Mouse (Mus musculus): ENCODE data around the gene Plcg2. TPM values are rescaled to one million over a fixed set of nuclear protein-coding genes. Genes with fewer than 3 reads are reported as not detected.
A peak's percentile ranks its signal among the peaks of the same experiment; 100 is the strongest.

Gene Plcg2
- 3.1 and 3.4 TPM in 2 replicates for polyA plus RNA-seq (2014; fragmentation: Nextera tagmentation; extraction: Ambion mirVana)

- DNase-seq (ENCODE audit: low spot score): peak; percentile 50
Measured at GRCm38 (mm10) chr8:117498179-117498914, at the start of gene Plcg2. Gene Plcg2 (plus strand): TSS chr8:117498291.

GRCm38 (mm10) chr8:117451072-117451471 is 47.0 kb upstream of the Plcg2 start:
- no peak overlapping the region for H3K4me3 ChIP-seq (ENCODE audit: low read depth, low read length)
- H3K27ac ChIP-seq (ENCODE audit: low read depth, low read length): no peak overlapping the region
- H3K9me3 ChIP-seq (ENCODE audit: control insufficient read depth, low read length): no peaks in the 10 kb centered on the region
- ATAC-seq (ENCODE audit: insufficient read depth, low FRiP score, low TSS enrichment) (no peak), DNase-seq (ENCODE audit: low spot score) (no peak)
- H3K36me3 ChIP-seq (ENCODE audit: control insufficient read depth, insufficient read depth, low read length): peaks cover 10% of the 10 kb centered on the region
- peaks cover 4% of the 10 kb centered on the region; the same call in 1 of the 2 replicates for H3K4me1 ChIP-seq (ENCODE audit: control insufficient read depth, insufficient read depth, low read length)
- no peak overlapping the region for H3K9ac ChIP-seq (ENCODE audit: low read length)
- no peak overlapping the region for H3K4me2 ChIP-seq (ENCODE audit: low read depth)
- H3K27me3 ChIP-seq (ENCODE audit: control insufficient read depth, insufficient read depth, low read length): no peaks in the 10 kb centered on the region
- WGBS: 75% methylated on average over 9 of the region's 9 CpGs

More at GRCm38 (mm10) chr8:117498179-117498914, at the start of gene Plcg2:
- no peaks in the 10 kb centered on the region for H3K36me3 ChIP-seq (ENCODE audit: control insufficient read depth, insufficient read depth, low read length)
- H3K9me3 ChIP-seq (ENCODE audit: control insufficient read depth, low read length): no peaks in the 10 kb centered on the region
- H3K27ac ChIP-seq (ENCODE audit: low read depth, low read length): no peak within 1 kb of the TSS
- H3K27me3 ChIP-seq (ENCODE audit: control insufficient read depth, insufficient read depth, low read length): peaks cover 15% of the 10 kb centered on the region
- ATAC-seq (ENCODE audit: insufficient read depth, low FRiP score, low TSS enrichment): peak; percentile 38; the same call in 1 of the 2 replicates
- peak within 1 kb of the TSS; percentile 37 for H3K9ac ChIP-seq (ENCODE audit: low read length)
- H3K4me3 ChIP-seq (ENCODE audit: low read depth, low read length): peak within 1 kb of the TSS; percentile 48
- WGBS: under 1% methylated on average over 58 of the region's 62 CpGs
- H3K4me1 ChIP-seq (ENCODE audit: control insufficient read depth, insufficient read depth, low read length): no peaks in the 10 kb centered on the region
- H3K4me2 ChIP-seq (ENCODE audit: low read depth): peak within 1 kb of the TSS; percentile 100

- Histone ChIP-seq H3K36me3 (ENCODE audit: control insufficient read depth, insufficient read depth, low read length) (peaks cover 7% of the 10 kb centered on the region), H3K27me3 (ENCODE audit: control insufficient read depth, insufficient read depth, low read length) (no peaks in the 10 kb centered on the region), H3K4me3 (ENCODE audit: low read depth, low read length) (no peak overlapping the region), H3K9ac (ENCODE audit: low read length) (no peak overlapping the region), H3K27ac (ENCODE audit: low read depth, low read length) (no peak overlapping the region), H3K4me2 (ENCODE audit: low read depth) (no peak overlapping the region), H3K4me1 (ENCODE audit: control insufficient read depth, insufficient read depth, low read length) (peaks cover 4% of the 10 kb centered on the region; the same call in 1 of the 2 replicates), H3K9me3 (ENCODE audit: control insufficient read depth, low read length) (no peaks in the 10 kb centered on the region)
- ATAC-seq (ENCODE audit: insufficient read depth, low FRiP score, low TSS enrichment) (no peak), DNase-seq (ENCODE audit: low spot score) (no peak)
- whole genome bisulfite sequencing: 92% methylated on average over 6 of the region's 6 CpGs
Measured at GRCm38 (mm10) chr8:117453974-117454373, 44.1 kb upstream of the Plcg2 start.

GRCm38 (mm10) chr8:117454516-117455116 is 43.5 kb upstream of the Plcg2 start:
- 92% methylated on average over 14 of the region's 14 CpGs for WGBS
- Histone ChIP-seq H3K4me2 (ENCODE audit: low read depth) (no peak overlapping the region), H3K4me1 (ENCODE audit: control insufficient read depth, insufficient read depth, low read length) (peaks cover 4% of the 10 kb centered on the region; the same call in 1 of the 2 replicates), H3K9ac (ENCODE audit: low read length) (no peak overlapping the region), H3K4me3 (ENCODE audit: low read depth, low read length) (no peak overlapping the region), H3K9me3 (ENCODE audit: control insufficient read depth, low read length) (no peaks in the 10 kb centered on the region), H3K27me3 (ENCODE audit: control insufficient read depth, insufficient read depth, low read length) (no peaks in the 10 kb centered on the region), H3K27ac (ENCODE audit: low read depth, low read length) (no peak overlapping the region), H3K36me3 (ENCODE audit: control insufficient read depth, insufficient read depth, low read length) (peaks cover 6% of the 10 kb centered on the region)
- ATAC-seq (ENCODE audit: insufficient read depth, low FRiP score, low TSS enrichment): no peak
- DNase-seq (ENCODE audit: low spot score): no peak

- ATAC-seq (ENCODE audit: insufficient read depth, low FRiP score, low TSS enrichment): no peak
- peaks cover 6% of the 10 kb centered on the region for H3K36me3 ChIP-seq (ENCODE audit: control insufficient read depth, insufficient read depth, low read length)
- H3K4me1 ChIP-seq (ENCODE audit: control insufficient read depth, insufficient read depth, low read length): no peaks in the 10 kb centered on the region; the same call in 1 of the 2 replicates
- WGBS: 90% methylated on average over 6 of the region's 6 CpGs
- H3K4me2 ChIP-seq (ENCODE audit: low read depth): no peak overlapping the region
- no peak overlapping the region for H3K9ac ChIP-seq (ENCODE audit: low read length)
- no peaks in the 10 kb centered on the region for H3K9me3 ChIP-seq (ENCODE audit: control insufficient read depth, low read length)
- H3K4me3 ChIP-seq (ENCODE audit: low read depth, low read length): no peak overlapping the region
- no peak overlapping the region for H3K27ac ChIP-seq (ENCODE audit: low read depth, low read length)
- no peak for DNase-seq (ENCODE audit: low spot score)
- H3K27me3 ChIP-seq (ENCODE audit: control insufficient read depth, insufficient read depth, low read length): no peaks in the 10 kb centered on the region
Measured at GRCm38 (mm10) chr8:117455701-117456100, 42.4 kb upstream of the Plcg2 start.

- no peak for ATAC-seq (ENCODE audit: insufficient read depth, low FRiP score, low TSS enrichment)
- H3K9ac ChIP-seq (ENCODE audit: low read length): no peak overlapping the region
- 60% methylated on average over 3 of the region's 5 CpGs for WGBS
- no peak overlapping the region for H3K27ac ChIP-seq (ENCODE audit: low read depth, low read length)
- H3K27me3 ChIP-seq (ENCODE audit: control insufficient read depth, insufficient read depth, low read length): no peaks in the 10 kb centered on the region
- no peak overlapping the region for H3K4me3 ChIP-seq (ENCODE audit: low read depth, low read length)
- peaks cover 2% of the 10 kb centered on the region for H3K36me3 ChIP-seq (ENCODE audit: control insufficient read depth, insufficient read depth, low read length)
- no peak overlapping the region for H3K4me2 ChIP-seq (ENCODE audit: low read depth)
- H3K4me1 ChIP-seq (ENCODE audit: control insufficient read depth, insufficient read depth, low read length): no peaks in the 10 kb centered on the region
- no peaks in the 10 kb centered on the region for H3K9me3 ChIP-seq (ENCODE audit: control insufficient read depth, low read length)
- DNase-seq (ENCODE audit: low spot score): no peak
Measured at GRCm38 (mm10) chr8:117458440-117458839, 39.7 kb upstream of the Plcg2 start.

GRCm38 (mm10) chr8:117462701-117463284 is 35.3 kb upstream of the Plcg2 start:
- Histone ChIP-seq H3K4me1 (ENCODE audit: control insufficient read depth, insufficient read depth, low read length) (no peaks in the 10 kb centered on the region), H3K27ac (ENCODE audit: low read depth, low read length) (0 out of 2 replicates have a peak overlapping the region, but pooled peaks have one; percentile 34), H3K4me3 (ENCODE audit: low read depth, low read length) (no peak overlapping the region), H3K36me3 (ENCODE audit: control insufficient read depth, insufficient read depth, low read length) (no peaks in the 10 kb centered on the region; the same call in 1 of the 2 replicates), H3K9ac (ENCODE audit: low read length) (no peak overlapping the region), H3K4me2 (ENCODE audit: low read depth) (no peak overlapping the region), H3K9me3 (ENCODE audit: control insufficient read depth, low read length) (no peaks in the 10 kb centered on the region), H3K27me3 (ENCODE audit: control insufficient read depth, insufficient read depth, low read length) (no peaks in the 10 kb centered on the region)
- 74% methylated on average over 11 of the region's 11 CpGs for WGBS
- ATAC-seq (ENCODE audit: insufficient read depth, low FRiP score, low TSS enrichment) (no peak), DNase-seq (ENCODE audit: low spot score) (no peak)

- Histone ChIP-seq H3K4me3 (ENCODE audit: low read depth, low read length) (no peak overlapping the region), H3K9me3 (ENCODE audit: control insufficient read depth, low read length) (no peaks in the 10 kb centered on the region), H3K9ac (ENCODE audit: low read length) (no peak overlapping the region), H3K36me3 (ENCODE audit: control insufficient read depth, insufficient read depth, low read length) (no peaks in the 10 kb centered on the region; the same call in 1 of the 2 replicates), H3K4me1 (ENCODE audit: control insufficient read depth, insufficient read depth, low read length) (no peaks in the 10 kb centered on the region), H3K27ac (ENCODE audit: low read depth, low read length) (no peak overlapping the region), H3K27me3 (ENCODE audit: control insufficient read depth, insufficient read depth, low read length) (no peaks in the 10 kb centered on the region), H3K4me2 (ENCODE audit: low read depth) (no peak overlapping the region)
- 94% methylated on average over 6 of the region's 6 CpGs for WGBS
- DNase-seq (ENCODE audit: low spot score) (no peak), ATAC-seq (ENCODE audit: insufficient read depth, low FRiP score, low TSS enrichment) (no peak)
Measured at GRCm38 (mm10) chr8:117464525-117464924, 33.6 kb upstream of the Plcg2 start.
